Mouse (Mus musculus): ENCODE measurements around the gene Gpbar1. TPM values are rescaled to one million over a fixed set of nuclear protein-coding genes. Genes with fewer than 3 reads are reported as not detected.

Gene Gpbar1
- 0.86 and 1.2 TPM in 2 replicates for total RNA-seq (2017)

DNA sequence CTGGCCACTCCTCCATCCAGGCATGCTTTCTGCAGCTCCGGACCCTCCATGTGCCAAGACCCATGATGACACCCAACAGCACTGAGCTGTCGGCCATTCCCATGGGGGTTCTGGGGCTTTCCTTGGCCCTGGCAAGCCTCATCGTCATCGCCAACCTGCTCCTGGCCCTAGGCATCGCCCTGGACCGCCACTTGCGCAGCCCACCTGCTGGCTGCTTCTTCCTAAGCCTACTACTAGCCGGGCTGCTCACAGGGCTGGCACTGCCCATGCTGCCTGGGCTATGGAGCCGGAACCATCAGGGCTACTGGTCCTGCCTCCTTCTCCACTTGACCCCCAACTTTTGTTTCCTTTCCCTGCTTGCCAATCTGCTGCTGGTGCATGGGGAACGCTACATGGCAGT is at the start of gene Gpbar1:
Gene Gpbar1, plus strand, starts transcription at position 13 of the 400 bp plus-strand sequence.
- ATAC-seq (ENCODE audit: extremely low read depth, insufficient number of reproducible peaks, low FRiP score, poor library complexity, severe bottlenecking), result no peak

DNA sequence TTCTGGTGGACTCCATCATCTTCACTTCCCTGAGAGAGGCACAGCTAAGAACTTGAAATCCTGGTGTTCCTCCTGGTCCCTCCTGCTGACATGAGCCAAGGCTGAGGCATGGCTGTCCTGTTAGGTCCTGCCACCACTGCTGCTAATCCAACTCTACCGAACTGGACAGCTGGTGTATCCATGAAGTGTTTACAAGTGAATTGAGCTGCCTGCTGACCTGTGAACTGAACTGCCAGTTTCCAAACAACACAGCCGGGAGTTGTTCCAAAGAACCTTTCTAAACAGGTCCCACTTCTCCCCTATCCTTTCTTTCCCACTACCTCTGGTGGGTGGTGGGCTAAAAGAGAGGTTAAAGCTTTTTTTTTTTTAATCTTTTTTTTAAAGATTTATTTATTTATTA is 48.4 kb upstream of the Gpbar1 start:
- ATAC-seq (ENCODE audit: extremely low read depth, insufficient number of reproducible peaks, low FRiP score, poor library complexity, severe bottlenecking), result no peak

DNA sequence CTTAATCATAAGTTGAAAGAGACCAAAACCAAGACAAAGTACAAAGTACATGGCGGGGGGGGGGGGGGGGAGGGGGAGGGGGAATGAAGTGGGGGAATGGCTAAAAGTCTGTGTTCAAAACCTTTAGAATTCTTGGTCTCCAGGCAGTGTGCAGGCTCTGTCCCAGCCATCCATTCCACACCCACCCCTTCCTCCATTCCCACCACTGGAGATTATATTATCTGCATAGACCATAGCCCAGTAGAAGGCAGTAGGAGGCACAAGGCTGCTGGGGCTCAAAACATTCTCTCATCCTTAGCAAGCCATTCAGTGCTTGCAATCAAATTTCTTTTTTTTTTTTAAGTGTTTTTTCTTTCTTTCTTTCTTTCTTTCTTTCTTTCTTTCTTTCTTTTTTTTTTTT is 47.4 kb upstream of the Gpbar1 start:
- ATAC-seq (ENCODE audit: extremely low read depth, insufficient number of reproducible peaks, low FRiP score, poor library complexity, severe bottlenecking), result no peak

GRCm38 (mm10) chr1:74235938-74236589 is 42.3 kb upstream of the Gpbar1 start, which contains the start of gene Arpc2:
Gene Arpc2 (plus strand): TSS chr1:74236084.
- peak; percentile 79 for ATAC-seq (ENCODE audit: extremely low read depth, insufficient number of reproducible peaks, low FRiP score, poor library complexity, severe bottlenecking)

DNA sequence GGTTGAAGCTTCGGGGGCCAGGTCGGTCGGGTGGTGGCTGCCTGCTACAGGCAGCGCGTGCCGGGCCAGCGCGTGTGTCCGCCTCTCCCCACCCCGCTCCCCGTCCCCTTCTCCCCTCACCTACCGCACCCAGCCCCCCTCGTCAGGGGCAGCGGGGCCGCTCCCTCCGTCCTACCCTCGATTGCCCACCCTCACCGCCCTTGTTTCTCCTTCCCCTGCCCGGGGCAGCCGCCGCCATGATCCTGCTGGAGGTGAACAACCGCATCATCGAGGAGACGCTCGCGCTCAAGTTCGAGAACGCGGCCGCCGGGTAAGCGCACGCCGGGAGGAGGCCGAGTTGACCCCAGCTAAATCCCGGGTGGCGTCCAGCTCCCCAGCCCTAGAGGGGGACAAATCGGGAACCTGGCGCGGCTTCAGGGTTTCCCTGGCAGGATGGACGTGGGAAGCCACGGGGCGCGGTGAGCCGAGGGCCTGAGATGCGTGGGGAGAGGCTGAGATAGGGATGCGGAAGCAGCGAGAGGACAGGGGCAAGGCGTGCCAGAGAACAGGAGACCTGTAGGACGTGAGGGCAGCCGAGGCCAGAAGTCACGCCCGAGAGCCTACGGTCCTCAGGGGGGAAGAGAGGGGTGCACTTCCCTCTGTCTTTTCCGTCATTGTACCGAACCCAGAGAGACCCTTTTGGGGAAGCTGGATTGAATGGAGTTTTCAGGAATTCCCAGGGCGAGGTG is 41.6 kb upstream of the Gpbar1 start:
- peak; percentile 41; the same call in 1 of the 2 replicates for ATAC-seq (ENCODE audit: extremely low read depth, insufficient number of reproducible peaks, low FRiP score, poor library complexity, severe bottlenecking)

- no peak for ATAC-seq (ENCODE audit: extremely low read depth, insufficient number of reproducible peaks, low FRiP score, poor library complexity, severe bottlenecking)
These were observed 40.7 kb upstream of the Gpbar1 start for GRCm38 (mm10) chr1:74237671-74238070.

GRCm38 (mm10) chr1:74238136-74238535 is 40.2 kb upstream of the Gpbar1 start:
- ATAC-seq (ENCODE audit: extremely low read depth, insufficient number of reproducible peaks, low FRiP score, poor library complexity, severe bottlenecking), result peak; percentile 53

DNA sequence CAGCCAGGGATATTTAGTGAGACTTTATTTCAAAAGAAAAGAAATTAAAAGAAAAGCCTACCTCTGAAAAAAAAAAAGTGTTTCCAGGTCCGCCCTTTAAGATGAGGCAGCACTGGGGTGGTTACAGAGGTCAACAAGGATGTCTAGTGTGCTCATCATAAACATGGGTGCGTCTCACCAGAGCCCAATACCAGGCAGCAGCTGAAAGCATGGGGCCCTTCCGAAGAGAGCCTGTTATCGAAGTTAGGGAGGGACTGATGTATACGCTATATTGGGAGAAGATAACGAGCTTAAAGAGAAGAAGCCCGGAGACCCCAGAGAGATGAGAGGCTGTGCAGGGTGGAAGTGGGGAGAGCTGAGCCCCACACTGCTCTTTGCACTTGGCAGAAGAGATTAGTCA is 39.2 kb upstream of the Gpbar1 start:
- no peak for ATAC-seq (ENCODE audit: extremely low read depth, insufficient number of reproducible peaks, low FRiP score, poor library complexity, severe bottlenecking)

- no peak for ATAC-seq (ENCODE audit: extremely low read depth, insufficient number of reproducible peaks, low FRiP score, poor library complexity, severe bottlenecking)
These were observed 38.7 kb upstream of the Gpbar1 start for GRCm38 (mm10) chr1:74239618-74240017.

GRCm38 (mm10) chr1:74240311-74240710 is 38.0 kb upstream of the Gpbar1 start:
- no peak for ATAC-seq (ENCODE audit: extremely low read depth, insufficient number of reproducible peaks, low FRiP score, poor library complexity, severe bottlenecking)

GRCm38 (mm10) chr1:74240832-74241231 is 37.5 kb upstream of the Gpbar1 start:
- no peak for ATAC-seq (ENCODE audit: extremely low read depth, insufficient number of reproducible peaks, low FRiP score, poor library complexity, severe bottlenecking)

DNA sequence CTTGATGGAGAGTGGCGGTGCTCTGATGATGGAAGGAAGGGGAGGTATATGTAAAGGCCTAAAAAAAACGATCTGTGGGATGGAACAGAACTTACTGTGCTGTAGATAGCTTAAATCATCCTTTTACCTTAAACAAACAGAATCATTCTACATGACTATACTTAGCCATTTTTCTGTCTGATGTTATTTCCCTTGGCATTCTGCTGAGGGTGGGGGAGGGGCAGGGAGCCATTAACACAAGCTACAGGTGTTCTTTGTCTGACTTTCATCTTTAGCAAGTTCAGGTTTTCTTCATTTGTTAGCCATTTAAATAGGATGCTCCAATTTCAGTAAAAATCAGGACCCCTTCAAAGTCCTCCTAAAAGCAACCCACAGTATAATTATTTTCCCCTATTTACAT is 32.8 kb upstream of the Gpbar1 start:
- no peak for ATAC-seq (ENCODE audit: extremely low read depth, insufficient number of reproducible peaks, low FRiP score, poor library complexity, severe bottlenecking)

- peak; percentile 97 for ATAC-seq (ENCODE audit: extremely low read depth, insufficient number of reproducible peaks, low FRiP score, poor library complexity, severe bottlenecking)
These were observed 29.6 kb upstream of the Gpbar1 start for GRCm38 (mm10) chr1:74248799-74249198.

DNA sequence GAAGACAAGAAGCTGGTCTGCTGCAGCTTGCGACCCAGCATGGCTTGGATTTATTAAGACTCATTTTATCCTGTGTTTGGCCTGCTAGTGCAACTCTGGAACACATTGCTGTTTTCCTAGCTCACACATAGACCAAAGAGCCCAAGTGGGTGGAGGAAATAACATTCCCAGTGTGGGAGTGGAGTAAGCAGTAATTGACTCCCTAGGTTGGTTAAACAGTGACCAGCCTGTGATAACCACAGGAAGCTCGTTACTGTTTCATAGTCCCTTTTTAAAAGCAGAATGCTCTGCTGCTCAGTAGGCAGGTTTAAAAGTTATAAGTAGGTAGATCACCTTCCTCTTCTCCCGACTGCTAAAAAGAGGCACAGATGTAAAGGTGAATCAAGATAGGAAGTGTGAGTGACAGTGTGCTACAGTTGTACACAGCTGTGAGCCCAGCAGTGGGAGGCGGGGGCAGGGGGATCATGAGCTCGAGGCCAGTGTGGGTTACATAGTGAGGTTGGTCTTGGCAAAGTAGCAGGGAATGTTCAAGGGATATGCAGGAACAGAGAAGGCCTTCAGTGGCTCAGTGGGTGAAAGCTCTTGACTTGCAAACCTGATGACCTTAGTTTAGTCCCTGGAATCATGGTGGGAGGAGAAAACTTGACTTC is 28.9 kb upstream of the Gpbar1 start:
- ATAC-seq (ENCODE audit: extremely low read depth, insufficient number of reproducible peaks, low FRiP score, poor library complexity, severe bottlenecking), result no peak

DNA sequence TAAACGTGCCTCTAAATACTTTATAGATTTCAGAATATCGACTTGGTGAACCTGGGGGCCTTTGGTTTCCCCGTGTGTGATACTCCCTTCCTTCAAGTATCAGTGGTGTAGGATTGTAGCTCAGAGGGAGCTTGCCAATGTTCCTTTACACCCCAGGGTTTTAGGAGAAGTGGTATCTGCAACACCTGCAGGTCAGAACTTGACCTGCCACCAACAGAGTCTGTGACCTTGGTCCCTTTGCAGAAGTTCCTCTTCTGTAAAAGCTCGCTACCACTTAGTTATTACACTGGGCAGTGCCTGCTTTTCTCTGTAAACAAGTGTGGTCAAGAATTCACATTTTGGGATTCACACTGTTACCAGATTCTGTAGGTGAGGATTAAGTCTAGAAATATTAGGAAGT is 28.3 kb upstream of the Gpbar1 start:
- ATAC-seq (ENCODE audit: extremely low read depth, insufficient number of reproducible peaks, low FRiP score, poor library complexity, severe bottlenecking), result no peak

- ATAC-seq (ENCODE audit: extremely low read depth, insufficient number of reproducible peaks, low FRiP score, poor library complexity, severe bottlenecking), result no peak
These were observed 22.5 kb upstream of the Gpbar1 start for GRCm38 (mm10) chr1:74255704-74256345.

- no peak for ATAC-seq (ENCODE audit: extremely low read depth, insufficient number of reproducible peaks, low FRiP score, poor library complexity, severe bottlenecking)
These were observed 21.6 kb upstream of the Gpbar1 start for GRCm38 (mm10) chr1:74256782-74257181.

DNA sequence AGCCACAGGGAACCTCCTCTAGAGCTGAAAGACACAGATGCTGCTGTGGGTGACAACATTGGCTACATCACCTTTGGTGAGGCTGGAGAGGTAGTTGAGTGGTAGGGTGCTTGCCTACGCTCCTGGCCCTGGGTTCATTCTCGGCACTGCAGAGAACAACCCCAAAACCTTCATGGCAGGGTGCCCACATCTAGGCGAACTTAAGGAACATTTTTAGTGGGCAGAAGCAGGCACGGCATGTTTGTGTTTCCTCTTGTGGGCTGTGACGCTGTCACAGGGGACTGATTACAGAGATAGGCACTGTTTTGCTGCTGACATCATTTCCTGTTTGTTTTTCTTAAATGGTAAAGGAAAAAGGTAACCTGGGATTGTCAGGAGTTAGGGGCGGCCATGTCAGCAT is 15.8 kb upstream of the Gpbar1 start:
- ATAC-seq (ENCODE audit: extremely low read depth, insufficient number of reproducible peaks, low FRiP score, poor library complexity, severe bottlenecking), result no peak

DNA sequence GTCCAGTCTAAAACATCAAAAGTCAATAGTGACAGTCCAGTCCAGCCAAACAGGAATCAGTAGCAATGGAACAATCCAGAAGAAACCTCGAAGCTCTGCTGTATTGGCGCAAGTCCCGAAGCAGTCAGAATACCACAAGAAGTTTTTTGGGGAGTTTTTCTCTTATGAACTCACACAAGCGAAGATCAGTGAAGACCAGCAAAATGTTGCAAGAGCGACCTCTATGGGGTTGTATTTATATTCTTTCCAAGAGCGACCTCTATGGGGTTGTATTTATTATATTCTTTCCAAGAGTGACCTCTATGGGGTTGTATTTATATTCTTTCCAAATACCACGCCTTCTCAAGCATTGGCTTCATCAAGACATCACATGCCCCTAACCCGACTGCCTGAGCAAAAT is 9.6 kb upstream of the Gpbar1 start:
- no peak for ATAC-seq (ENCODE audit: extremely low read depth, insufficient number of reproducible peaks, low FRiP score, poor library complexity, severe bottlenecking)

DNA sequence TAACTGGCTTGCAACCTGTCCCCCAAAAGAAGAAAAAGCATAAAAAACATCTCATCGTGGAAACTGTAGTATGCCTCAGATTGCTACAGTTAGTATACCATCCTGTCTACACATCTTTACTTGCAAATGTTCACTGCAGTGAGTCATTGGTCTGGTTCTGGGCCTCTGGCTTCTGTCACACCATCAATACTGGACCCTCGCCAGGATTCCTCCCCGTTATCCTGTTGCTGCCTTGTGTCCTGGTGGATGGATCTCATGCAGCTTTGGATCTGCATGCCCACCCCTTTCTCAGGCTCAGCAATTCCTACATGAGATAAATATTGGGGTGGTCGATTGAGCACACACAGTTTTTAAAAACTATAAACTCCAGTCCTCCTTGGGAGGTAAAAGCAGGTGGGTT is 6.7 kb upstream of the Gpbar1 start:
- ATAC-seq (ENCODE audit: extremely low read depth, insufficient number of reproducible peaks, low FRiP score, poor library complexity, severe bottlenecking), result no peak

All from neutrophil, adult 5-6 weeks (primary cell).